Mouse (Mus musculus): Measurements from ENCODE around the gene Pkp4. TPM values are rescaled to one million over a fixed set of nuclear protein-coding genes. Genes with fewer than 3 reads are reported as not detected.

Pkp4 gene
- polyA plus RNA-seq, 1 experiment from 2014 or later = 17.7 TPM

GRCm38 (mm10) chr2:59161441-59162284 lies 1.0 kb downstream of the Pkp4 start:
- peak overlapping the region; percentile 82 for H3K4me2 ChIP-seq
- peaks cover 7% of the 10 kb centered on the region for H3K4me1 ChIP-seq (replicated peaks; ENCODE audit: control insufficient read depth, insufficient read depth, low read length)
- ATAC-seq (replicated peaks; ENCODE audit: low FRiP score) (peak; percentile 61), DNase-seq (ENCODE audit: low spot score) (peak; percentile 74)
- H3K9ac ChIP-seq (ENCODE audit: low read depth, low read length) = peak overlapping the region; percentile 87
- H3K36me3 ChIP-seq (ENCODE audit: control insufficient read depth, insufficient read depth, low read length) = no peaks in the 10 kb centered on the region
- 1% methylated on average over 74 of the region's 74 CpGs for WGBS
- H3K9me3 ChIP-seq (ENCODE audit: control insufficient read depth, low read length) = no peaks in the 10 kb centered on the region
- H3K27me3 ChIP-seq (replicated peaks; ENCODE audit: control insufficient read depth, insufficient read depth, low read length) = no peaks in the 10 kb centered on the region
- peak overlapping the region; percentile 78 for H3K27ac ChIP-seq (ENCODE audit: low read depth, low read length)
- peak overlapping the region; percentile 88 for H3K4me3 ChIP-seq (ENCODE audit: low read depth, low read length)

DNA sequence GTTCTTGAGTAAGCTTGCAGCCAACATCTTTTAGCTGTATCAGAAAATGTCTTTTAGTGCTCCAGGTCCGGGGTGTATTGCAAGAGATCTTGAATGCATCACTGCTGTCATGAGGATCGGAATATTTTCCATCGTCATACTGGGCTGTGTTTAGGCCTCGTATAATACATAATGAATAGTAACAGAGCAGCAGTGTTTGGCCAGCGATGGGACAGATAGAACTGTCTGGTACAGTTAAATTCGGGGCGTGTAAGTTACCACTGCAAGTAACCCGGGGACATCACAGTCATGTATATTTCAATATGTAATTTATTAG lies 1.6 kb downstream of the Pkp4 start:
- no peaks in the 10 kb centered on the region for H3K36me3 ChIP-seq (ENCODE audit: control insufficient read depth, insufficient read depth, low read length)
- no peak overlapping the region for H3K27ac ChIP-seq (ENCODE audit: low read depth, low read length)
- peak overlapping the region; percentile 82 for H3K4me2 ChIP-seq
- 40% methylated on average over 8 of the region's 8 CpGs for WGBS
- DNase-seq (ENCODE audit: low spot score) (no peak), ATAC-seq (replicated peaks; ENCODE audit: low FRiP score) (no peak)
- H3K4me3 ChIP-seq (ENCODE audit: low read depth, low read length) = peak overlapping the region; percentile 88
- no peaks in the 10 kb centered on the region for H3K9me3 ChIP-seq (ENCODE audit: control insufficient read depth, low read length)
- H3K27me3 ChIP-seq (replicated peaks; ENCODE audit: control insufficient read depth, insufficient read depth, low read length) = no peaks in the 10 kb centered on the region
- peaks cover 7% of the 10 kb centered on the region for H3K4me1 ChIP-seq (replicated peaks; ENCODE audit: control insufficient read depth, insufficient read depth, low read length)
- H3K9ac ChIP-seq (ENCODE audit: low read depth, low read length) = peak overlapping the region; percentile 87

- Histone ChIP-seq H3K4me3 (ENCODE audit: low read depth, low read length) (no peak overlapping the region), H3K4me2 (no peak overlapping the region), H3K27ac (ENCODE audit: low read depth, low read length) (no peak overlapping the region), H3K9ac (ENCODE audit: low read depth, low read length) (no peak overlapping the region), H3K4me1 (replicated peaks; ENCODE audit: control insufficient read depth, insufficient read depth, low read length) (peaks cover 17% of the 10 kb centered on the region), H3K36me3 (ENCODE audit: control insufficient read depth, insufficient read depth, low read length) (no peaks in the 10 kb centered on the region), H3K9me3 (ENCODE audit: control insufficient read depth, low read length) (no peaks in the 10 kb centered on the region), H3K27me3 (replicated peaks; ENCODE audit: control insufficient read depth, insufficient read depth, low read length) (no peaks in the 10 kb centered on the region)
- no peak for ATAC-seq (replicated peaks; ENCODE audit: low FRiP score)
- WGBS = 76% methylated on average over 4 of the region's 4 CpGs
- no peak for DNase-seq (ENCODE audit: low spot score)
Measured at GRCm38 (mm10) chr2:59166976-59167375, 6.3 kb downstream of the Pkp4 start.

DNA sequence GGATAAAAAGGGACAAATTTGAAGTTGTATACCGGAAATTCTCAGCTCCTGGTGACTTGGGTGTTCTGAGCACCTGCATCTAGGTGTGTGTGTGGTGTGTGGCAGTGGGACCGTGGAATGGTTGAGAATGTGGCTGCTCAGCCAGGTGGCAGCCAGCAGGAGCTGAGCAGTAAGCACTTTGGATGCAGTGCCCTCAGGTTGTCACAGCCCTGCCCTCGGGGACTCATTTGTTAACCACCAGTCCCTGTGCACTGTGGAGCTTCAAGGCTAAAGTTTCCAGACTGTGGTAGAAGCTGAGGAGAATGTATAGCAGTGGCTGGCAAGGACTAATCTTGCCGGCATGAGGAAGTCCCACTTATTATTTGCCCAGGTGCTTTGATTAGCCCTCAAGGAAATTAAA lies 7.2 kb downstream of the Pkp4 start:
- H3K9me3 ChIP-seq (ENCODE audit: control insufficient read depth, low read length) = no peaks in the 10 kb centered on the region
- no peaks in the 10 kb centered on the region for H3K36me3 ChIP-seq (ENCODE audit: control insufficient read depth, insufficient read depth, low read length)
- DNase-seq (ENCODE audit: low spot score) (no peak), ATAC-seq (replicated peaks; ENCODE audit: low FRiP score) (no peak)
- no peak overlapping the region for H3K9ac ChIP-seq (ENCODE audit: low read depth, low read length)
- no peak overlapping the region for H3K4me3 ChIP-seq (ENCODE audit: low read depth, low read length)
- no peaks in the 10 kb centered on the region for H3K27me3 ChIP-seq (replicated peaks; ENCODE audit: control insufficient read depth, insufficient read depth, low read length)
- H3K27ac ChIP-seq (ENCODE audit: low read depth, low read length) = no peak overlapping the region
- peaks cover 13% of the 10 kb centered on the region for H3K4me1 ChIP-seq (replicated peaks; ENCODE audit: control insufficient read depth, insufficient read depth, low read length)
- 72% methylated on average over 4 of the region's 4 CpGs for WGBS
- H3K4me2 ChIP-seq = no peak overlapping the region

DNA sequence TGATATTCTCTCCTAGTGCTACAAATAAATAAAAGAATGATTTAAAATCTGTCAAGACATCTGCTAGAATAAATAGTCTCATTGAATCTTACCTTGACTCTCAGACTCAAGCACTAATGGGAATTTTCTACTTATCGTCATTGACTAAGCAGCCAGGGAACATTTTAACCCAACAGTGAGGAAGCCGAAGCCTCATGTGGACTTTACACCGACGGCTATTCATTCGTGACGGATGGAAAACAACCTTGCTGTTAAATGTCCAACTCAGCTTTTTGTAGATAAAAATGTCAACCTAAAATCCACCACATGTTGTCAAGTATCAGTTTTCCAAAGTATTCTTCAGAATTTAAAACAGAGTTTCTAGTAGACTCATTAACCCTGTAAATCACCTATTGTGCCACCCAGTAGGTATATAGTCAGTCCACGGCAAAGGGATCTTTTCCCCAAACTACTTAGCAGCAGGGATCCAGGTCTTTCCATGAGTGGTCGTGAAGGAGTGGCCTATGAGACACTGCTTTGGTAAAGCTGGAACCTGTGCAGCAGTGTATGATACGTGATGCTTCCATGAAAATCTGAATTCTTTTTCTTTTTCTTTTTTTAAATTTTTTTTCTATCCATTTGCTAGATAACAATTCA lies 9.0 kb downstream of the Pkp4 start:
- Histone ChIP-seq H3K9me3 (ENCODE audit: control insufficient read depth, low read length) (no peaks in the 10 kb centered on the region), H3K9ac (ENCODE audit: low read depth, low read length) (no peak overlapping the region), H3K27me3 (replicated peaks; ENCODE audit: control insufficient read depth, insufficient read depth, low read length) (no peaks in the 10 kb centered on the region), H3K4me3 (ENCODE audit: low read depth, low read length) (no peak overlapping the region), H3K4me1 (replicated peaks; ENCODE audit: control insufficient read depth, insufficient read depth, low read length) (peaks cover 10% of the 10 kb centered on the region), H3K27ac (ENCODE audit: low read depth, low read length) (no peak overlapping the region), H3K4me2 (no peak overlapping the region), H3K36me3 (ENCODE audit: control insufficient read depth, insufficient read depth, low read length) (no peaks in the 10 kb centered on the region)
- 70% methylated on average over 9 of the region's 9 CpGs for whole genome bisulfite sequencing
- ATAC-seq (replicated peaks; ENCODE audit: low FRiP score) (no peak), DNase-seq (ENCODE audit: low spot score) (no peak)

DNA sequence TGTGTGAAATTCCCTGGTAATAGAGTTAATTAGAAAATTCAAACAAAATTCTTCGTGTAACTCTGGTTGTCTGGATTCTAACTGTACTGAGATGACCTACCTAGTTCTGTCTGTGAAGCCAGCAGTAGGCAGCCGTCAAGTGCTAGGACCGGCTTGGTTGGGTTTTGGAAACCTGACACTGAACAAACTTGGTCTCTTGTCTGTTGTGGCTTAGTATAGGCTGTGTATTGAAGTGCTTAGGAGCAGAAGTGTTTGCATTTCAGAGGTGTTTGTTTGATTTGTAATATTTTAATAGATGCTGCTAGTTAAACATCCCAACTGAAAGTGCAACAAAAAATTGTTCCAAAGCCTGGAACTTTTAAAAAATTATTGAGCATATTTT lies 9.5 kb downstream of the Pkp4 start:
- Histone ChIP-seq H3K9ac (ENCODE audit: low read depth, low read length) (no peak overlapping the region), H3K4me1 (replicated peaks; ENCODE audit: control insufficient read depth, insufficient read depth, low read length) (peaks cover 12% of the 10 kb centered on the region), H3K4me2 (no peak overlapping the region), H3K4me3 (ENCODE audit: low read depth, low read length) (no peak overlapping the region), H3K27me3 (replicated peaks; ENCODE audit: control insufficient read depth, insufficient read depth, low read length) (no peaks in the 10 kb centered on the region), H3K36me3 (ENCODE audit: control insufficient read depth, insufficient read depth, low read length) (no peaks in the 10 kb centered on the region), H3K27ac (ENCODE audit: low read depth, low read length) (no peak overlapping the region), H3K9me3 (ENCODE audit: control insufficient read depth, low read length) (no peaks in the 10 kb centered on the region)
- ATAC-seq (replicated peaks; ENCODE audit: low FRiP score) (no peak), DNase-seq (ENCODE audit: low spot score) (no peak)
- WGBS = 65% methylated on average over 3 of the region's 3 CpGs

DNA sequence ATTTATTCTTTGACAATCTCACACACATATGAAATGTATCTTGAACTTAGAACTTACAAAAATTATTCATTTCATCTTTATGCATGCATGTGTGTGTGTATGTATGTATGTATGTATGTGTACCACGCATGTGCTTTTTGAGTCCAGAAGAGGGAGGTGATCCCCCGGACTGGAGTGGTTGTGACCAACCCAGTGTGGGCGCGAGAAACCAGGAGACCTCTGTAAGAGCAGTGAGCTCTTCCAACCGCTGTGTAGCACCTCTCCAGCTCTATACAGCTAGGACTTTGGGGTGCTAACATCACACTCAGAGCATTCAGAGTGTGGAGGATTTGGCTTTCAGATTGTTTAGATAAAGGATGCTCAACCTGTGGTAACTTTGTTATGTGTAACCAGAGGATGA lies 9.9 kb downstream of the Pkp4 start:
- WGBS = 94% methylated on average over 5 of the region's 5 CpGs
- H3K9me3 ChIP-seq (ENCODE audit: control insufficient read depth, low read length) = no peaks in the 10 kb centered on the region
- DNase-seq (ENCODE audit: low spot score) (no peak), ATAC-seq (replicated peaks; ENCODE audit: low FRiP score) (no peak)
- H3K4me1 ChIP-seq (replicated peaks; ENCODE audit: control insufficient read depth, insufficient read depth, low read length) = peaks cover 13% of the 10 kb centered on the region
- no peak overlapping the region for H3K9ac ChIP-seq (ENCODE audit: low read depth, low read length)
- no peak overlapping the region for H3K27ac ChIP-seq (ENCODE audit: low read depth, low read length)
- H3K36me3 ChIP-seq (ENCODE audit: control insufficient read depth, insufficient read depth, low read length) = no peaks in the 10 kb centered on the region
- no peak overlapping the region for H3K4me2 ChIP-seq
- no peak overlapping the region for H3K4me3 ChIP-seq (ENCODE audit: low read depth, low read length)
- H3K27me3 ChIP-seq (replicated peaks; ENCODE audit: control insufficient read depth, insufficient read depth, low read length) = no peaks in the 10 kb centered on the region

- Histone ChIP-seq H3K27ac (ENCODE audit: low read depth, low read length) (no peak overlapping the region), H3K4me3 (ENCODE audit: low read depth, low read length) (no peak overlapping the region), H3K4me2 (peak overlapping the region; percentile 14; the same call in 1 of the 2 replicates)
Measured at GRCm38 (mm10) chr2:59171533-59171932, 10.9 kb downstream of the Pkp4 start.

GRCm38 (mm10) chr2:59175926-59176325 lies 15.3 kb downstream of the Pkp4 start:
- H3K4me2 ChIP-seq = no peak overlapping the region
- no peak overlapping the region for H3K4me3 ChIP-seq (ENCODE audit: low read depth, low read length)

More at GRCm38 (mm10) chr2:59171533-59171932, 10.9 kb downstream of the Pkp4 start:
- Histone ChIP-seq H3K36me3 (ENCODE audit: control insufficient read depth, insufficient read depth, low read length) (no peaks in the 10 kb centered on the region), H3K9me3 (ENCODE audit: control insufficient read depth, low read length) (no peaks in the 10 kb centered on the region), H3K4me1 (replicated peaks; ENCODE audit: control insufficient read depth, insufficient read depth, low read length) (peaks cover 13% of the 10 kb centered on the region), H3K27me3 (replicated peaks; ENCODE audit: control insufficient read depth, insufficient read depth, low read length) (no peaks in the 10 kb centered on the region), H3K9ac (ENCODE audit: low read depth, low read length) (no peak overlapping the region)
- ATAC-seq (replicated peaks; ENCODE audit: low FRiP score) (no peak), DNase-seq (ENCODE audit: low spot score) (no peak)
- WGBS = 60% methylated on average over 5 of the region's 5 CpGs

More at GRCm38 (mm10) chr2:59175926-59176325, 15.3 kb downstream of the Pkp4 start:
- Histone ChIP-seq H3K9me3 (ENCODE audit: control insufficient read depth, low read length) (no peaks in the 10 kb centered on the region), H3K36me3 (ENCODE audit: control insufficient read depth, insufficient read depth, low read length) (no peaks in the 10 kb centered on the region), H3K27me3 (replicated peaks; ENCODE audit: control insufficient read depth, insufficient read depth, low read length) (no peaks in the 10 kb centered on the region), H3K9ac (ENCODE audit: low read depth, low read length) (no peak overlapping the region), H3K27ac (ENCODE audit: low read depth, low read length) (no peak overlapping the region), H3K4me1 (replicated peaks; ENCODE audit: control insufficient read depth, insufficient read depth, low read length) (peaks cover 19% of the 10 kb centered on the region)
- 80% methylated on average over 6 of the region's 6 CpGs for WGBS
- ATAC-seq (replicated peaks; ENCODE audit: low FRiP score) (no peak), DNase-seq (ENCODE audit: low spot score) (no peak)
